Mouse (Mus musculus): ENCODE results near the gene Fancc. TPM values are rescaled to one million over a fixed set of nuclear protein-coding genes. Genes with fewer than 3 reads are reported as not detected.

The Fancc gene
- 25.9 and 27.4 TPM in 2 replicates for polyA plus RNA-seq (2014; fragmentation: Nextera tagmentation; extraction: Ambion mirVana)

- Histone ChIP-seq H3K9ac (peak within 1 kb of the TSS; percentile 16; the same call in 1 of the 2 replicates), H3K9me3 (ENCODE audit: low read depth, low read length) (no peaks in the 10 kb centered on the region), H3K36me3 (ENCODE audit: insufficient read depth) (no peaks in the 10 kb centered on the region), H3K4me2 (peak within 1 kb of the TSS; percentile 39), H3K27me3 (ENCODE audit: insufficient read depth, low read length) (no peaks in the 10 kb centered on the region), H3K27ac (ENCODE audit: low read depth) (no peak within 1 kb of the TSS), H3K4me3 (ENCODE audit: low read depth, low read length) (no peak within 1 kb of the TSS), H3K4me1 (ENCODE audit: insufficient read depth) (no peaks in the 10 kb centered on the region; the same call in 1 of the 2 replicates)
- TF ChIP-seq CTCF (IDR thresholded peaks at IDR 0.05; ENCODE audit: low read depth) = no peak
- WGBS = 27% methylated on average over 23 of the region's 23 CpGs
- DNase-seq (peak; percentile 48), ATAC-seq (ENCODE audit: insufficient read depth) (peak; percentile 35; the same call in 1 of the 2 replicates)
These were observed at the start of gene Fancc for GRCm38 (mm10) chr13:63496646-63497582. Gene Fancc (minus strand): TSS chr13:63497278.

DNA sequence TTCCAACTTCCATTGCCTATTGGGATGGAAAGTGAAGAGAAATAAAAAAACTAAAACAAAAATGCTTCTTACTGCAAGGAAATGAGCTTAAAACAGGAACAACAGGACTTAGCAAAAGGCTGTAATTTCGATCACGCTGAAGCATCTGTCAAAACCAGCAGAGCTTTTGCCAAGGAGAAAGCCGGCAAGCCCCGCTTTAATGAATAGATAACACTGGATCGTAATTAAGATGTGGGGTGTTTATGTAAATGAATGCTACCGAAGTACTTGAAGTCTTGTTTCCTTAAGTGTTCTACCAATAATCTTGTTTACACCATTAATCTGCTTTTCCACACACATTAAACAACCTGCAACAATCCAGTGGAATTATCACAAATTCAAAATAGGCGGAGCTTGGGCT is 48.2 kb upstream of the Fancc start:
- Histone ChIP-seq H3K36me3 (ENCODE audit: insufficient read depth) (peaks cover 97% of the 10 kb centered on the region), H3K27me3 (ENCODE audit: insufficient read depth, low read length) (no peaks in the 10 kb centered on the region), H3K4me1 (ENCODE audit: insufficient read depth) (peaks cover 28% of the 10 kb centered on the region), H3K4me3 (ENCODE audit: low read depth, low read length) (no peak overlapping the region), H3K27ac (ENCODE audit: low read depth) (no peak overlapping the region), H3K9me3 (ENCODE audit: low read depth, low read length) (no peaks in the 10 kb centered on the region), H3K4me2 (no peak overlapping the region), H3K9ac (no peak overlapping the region)
- WGBS = 51% methylated on average over 7 of the region's 7 CpGs
- ATAC-seq (ENCODE audit: insufficient read depth) = no peak
- TF ChIP-seq CTCF (IDR thresholded peaks at IDR 0.05; ENCODE audit: low read depth) = no peak
- DNase-seq = no peak

- H3K36me3 ChIP-seq (ENCODE audit: insufficient read depth) = peaks cover 97% of the 10 kb centered on the region
- H3K4me1 ChIP-seq (ENCODE audit: insufficient read depth) = peaks cover 24% of the 10 kb centered on the region
- 19% methylated on average over 5 of the region's 5 CpGs for WGBS
- no peak for TF ChIP-seq CTCF (IDR thresholded peaks at IDR 0.05; ENCODE audit: low read depth)
- H3K4me3 ChIP-seq (ENCODE audit: low read depth, low read length) = no peak overlapping the region
- ATAC-seq (ENCODE audit: insufficient read depth) (no peak), DNase-seq (no peak)
- no peaks in the 10 kb centered on the region for H3K27me3 ChIP-seq (ENCODE audit: insufficient read depth, low read length)
- no peak overlapping the region for H3K4me2 ChIP-seq
- H3K9me3 ChIP-seq (ENCODE audit: low read depth, low read length) = no peaks in the 10 kb centered on the region
- H3K9ac ChIP-seq = no peak overlapping the region
- no peak overlapping the region for H3K27ac ChIP-seq (ENCODE audit: low read depth)
These were observed 47.8 kb upstream of the Fancc start for GRCm38 (mm10) chr13:63544967-63545253.

DNA sequence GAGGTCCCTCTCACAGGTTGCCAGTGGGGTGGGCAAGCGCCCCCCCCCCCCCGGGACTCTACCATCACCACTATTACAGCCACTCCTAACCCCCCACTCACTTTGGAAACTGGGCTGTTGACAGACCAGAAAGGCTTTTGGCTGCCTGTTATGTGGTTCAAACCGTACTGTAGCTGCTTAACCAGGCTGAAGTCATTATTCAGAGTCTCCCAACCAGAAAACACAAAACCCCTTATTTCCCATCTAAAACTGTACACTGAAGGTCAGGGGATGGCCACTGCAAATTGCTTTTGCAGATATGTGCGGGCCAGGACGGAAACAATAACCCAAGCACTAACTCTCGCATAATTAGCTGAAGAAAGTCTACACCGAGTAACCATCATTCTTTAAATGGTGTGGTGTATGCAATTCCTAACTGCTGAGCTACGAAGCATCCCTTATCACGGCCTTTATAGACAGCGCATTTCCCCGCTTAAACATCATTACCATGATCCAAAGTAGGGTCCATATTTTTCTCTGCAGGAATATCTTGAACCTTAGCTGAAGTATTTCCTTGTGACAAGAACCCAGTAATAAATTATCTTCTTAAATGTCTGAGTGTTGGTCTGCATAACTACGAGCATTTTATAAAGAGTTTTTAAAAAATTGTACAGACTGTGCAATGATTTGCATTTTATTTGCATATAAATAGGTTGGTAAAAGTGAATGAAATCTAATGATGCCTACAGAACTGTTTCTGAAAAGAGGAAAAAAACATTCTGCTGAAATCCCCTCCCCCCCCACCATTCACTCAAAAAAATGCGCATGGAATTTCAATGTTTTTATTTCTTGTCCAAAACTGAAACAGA is 47.3 kb upstream of the Fancc start:
- DNase-seq (no peak), ATAC-seq (ENCODE audit: insufficient read depth) (no peak)
- no peak overlapping the region; the same call in 1 of the 2 replicates for H3K27ac ChIP-seq (ENCODE audit: low read depth)

GRCm38 (mm10) chr13:63543459-63543858 is 46.4 kb upstream of the Fancc start:
- ATAC-seq (ENCODE audit: insufficient read depth) (no peak), DNase-seq (no peak)
- Histone ChIP-seq H3K27me3 (ENCODE audit: insufficient read depth, low read length) (no peaks in the 10 kb centered on the region), H3K4me3 (ENCODE audit: low read depth, low read length) (no peak overlapping the region), H3K36me3 (ENCODE audit: insufficient read depth) (peaks cover 99% of the 10 kb centered on the region), H3K9me3 (ENCODE audit: low read depth, low read length) (no peaks in the 10 kb centered on the region), H3K27ac (ENCODE audit: low read depth) (no peak overlapping the region), H3K4me2 (no peak overlapping the region), H3K4me1 (ENCODE audit: insufficient read depth) (peaks cover 14% of the 10 kb centered on the region), H3K9ac (no peak overlapping the region)
- WGBS = 43% methylated on average over 6 of the region's 6 CpGs
- no peak for TF ChIP-seq CTCF (IDR thresholded peaks at IDR 0.05; ENCODE audit: low read depth)

More for the DNA sequence above, 47.3 kb upstream of the Fancc start:
- H3K4me3 ChIP-seq (ENCODE audit: low read depth, low read length) = no peak overlapping the region
- H3K9me3 ChIP-seq (ENCODE audit: low read depth, low read length) = no peaks in the 10 kb centered on the region
- 58% methylated on average over 13 of the region's 13 CpGs for WGBS
- TF ChIP-seq CTCF (IDR thresholded peaks at IDR 0.05; ENCODE audit: low read depth) = no peak
- H3K36me3 ChIP-seq (ENCODE audit: insufficient read depth) = peaks cover 97% of the 10 kb centered on the region
- no peak overlapping the region for H3K4me2 ChIP-seq
- H3K27me3 ChIP-seq (ENCODE audit: insufficient read depth, low read length) = no peaks in the 10 kb centered on the region
- H3K4me1 ChIP-seq (ENCODE audit: insufficient read depth) = peaks cover 18% of the 10 kb centered on the region
- no peak overlapping the region for H3K9ac ChIP-seq

GRCm38 (mm10) chr13:63542796-63543384 is 45.8 kb upstream of the Fancc start:
- no peak for DNase-seq
- peaks cover 9% of the 10 kb centered on the region for H3K4me1 ChIP-seq (ENCODE audit: insufficient read depth)
- peaks cover 99% of the 10 kb centered on the region for H3K36me3 ChIP-seq (ENCODE audit: insufficient read depth)
- H3K27ac ChIP-seq (ENCODE audit: low read depth) = no peak overlapping the region
- H3K4me2 ChIP-seq = no peak overlapping the region
- H3K4me3 ChIP-seq (ENCODE audit: low read depth, low read length) = no peak overlapping the region
- ATAC-seq (ENCODE audit: insufficient read depth) = no peak
- no peaks in the 10 kb centered on the region for H3K9me3 ChIP-seq (ENCODE audit: low read depth, low read length)
- no peak for TF ChIP-seq CTCF (IDR thresholded peaks at IDR 0.05; ENCODE audit: low read depth)
- H3K27me3 ChIP-seq (ENCODE audit: insufficient read depth, low read length) = no peaks in the 10 kb centered on the region
- 77% methylated on average over 3 of the region's 3 CpGs for WGBS
- H3K9ac ChIP-seq = no peak overlapping the region
